Mouse (Mus musculus): Measurements from ENCODE around the gene Rasgrp2. TPM values are rescaled to one million over a fixed set of nuclear protein-coding genes. Genes with fewer than 3 reads are reported as not detected.

Gene Rasgrp2
- polyA plus RNA-seq, 1 experiment from 2014 or later = 36.9 TPM

GRCm38 (mm10) chr19:6400096-6401086 lies 1.3 kb downstream of the Rasgrp2 start:
- Histone ChIP-seq H3K4me2 (replicated peaks) (peak overlapping the region; percentile 98), H3K27ac (no peak overlapping the region), H3K9ac (peak overlapping the region; percentile 60), H3K4me3 (replicated peaks) (peak overlapping the region; percentile 65), H3K27me3 (replicated peaks) (peaks cover 37% of the 10 kb centered on the region), H3K36me3 (no peaks in the 10 kb centered on the region), H3K4me1 (replicated peaks) (peaks cover 39% of the 10 kb centered on the region), H3K9me3 (no peaks in the 10 kb centered on the region)
- WGBS = 2% methylated on average over 29 of the region's 29 CpGs
- ATAC-seq = peak; percentile 3; the same call in 1 of the 2 replicates

DNA sequence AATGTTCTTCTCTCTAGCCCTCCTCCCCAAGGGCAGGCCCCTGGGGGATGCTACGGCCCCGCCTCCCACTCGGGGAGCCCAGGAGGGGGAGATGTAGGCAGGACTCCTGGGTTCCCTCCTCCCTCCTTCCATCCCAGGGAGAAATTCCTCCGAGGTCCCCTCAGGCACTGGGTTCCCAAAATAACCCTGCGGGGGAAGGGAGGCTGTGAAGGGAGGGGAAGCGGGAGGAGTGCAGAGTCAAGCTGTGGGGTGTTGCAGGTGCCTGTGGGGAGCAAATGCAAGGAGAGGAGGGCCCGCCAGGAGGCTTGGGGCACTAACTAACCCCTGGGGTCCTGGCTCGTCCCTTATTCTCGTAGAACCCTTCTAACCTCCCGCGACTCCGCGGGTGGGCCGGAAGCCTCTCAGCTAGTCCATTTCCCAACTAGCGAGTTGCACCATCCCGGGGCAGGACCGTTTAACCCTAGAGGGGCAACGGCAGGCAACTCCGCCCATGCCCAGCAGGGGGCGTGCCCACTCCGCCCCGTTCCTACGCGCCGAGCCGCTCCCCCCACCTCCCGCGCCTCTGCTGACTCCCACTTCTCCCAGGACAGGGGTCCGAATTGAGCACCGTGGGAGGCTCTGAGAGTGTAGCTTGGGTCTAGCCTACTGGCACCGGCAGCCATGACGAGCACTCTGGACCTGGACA lies 2.1 kb downstream of the Rasgrp2 start:
- Histone ChIP-seq H3K4me1 (replicated peaks) (peaks cover 39% of the 10 kb centered on the region), H3K36me3 (no peaks in the 10 kb centered on the region), H3K27me3 (replicated peaks) (peaks cover 37% of the 10 kb centered on the region), H3K9me3 (no peaks in the 10 kb centered on the region), H3K9ac (peak overlapping the region; percentile 50), H3K27ac (no peak overlapping the region), H3K4me3 (replicated peaks) (peak overlapping the region; percentile 65), H3K4me2 (replicated peaks) (peak overlapping the region; percentile 98)
- WGBS = under 1% methylated on average over 32 of the region's 32 CpGs
- ATAC-seq = peak; percentile 43

GRCm38 (mm10) chr19:6401951-6402350 lies 2.8 kb downstream of the Rasgrp2 start:
- WGBS = 14% methylated on average over 9 of the region's 9 CpGs
- peak overlapping the region; percentile 50 for H3K9ac ChIP-seq

GRCm38 (mm10) chr19:6403869-6404268 lies 4.7 kb downstream of the Rasgrp2 start:
- WGBS = 86% methylated on average over 10 of the region's 10 CpGs
- Histone ChIP-seq H3K27me3 (replicated peaks) (peaks cover 37% of the 10 kb centered on the region), H3K9me3 (no peaks in the 10 kb centered on the region), H3K36me3 (no peaks in the 10 kb centered on the region), H3K4me2 (replicated peaks) (no peak overlapping the region), H3K4me1 (replicated peaks) (peaks cover 33% of the 10 kb centered on the region), H3K27ac (no peak overlapping the region), H3K9ac (no peak overlapping the region), H3K4me3 (replicated peaks) (no peak overlapping the region)
- ATAC-seq = no peak

More at GRCm38 (mm10) chr19:6401951-6402350, 2.8 kb downstream of the Rasgrp2 start:
- Histone ChIP-seq H3K4me1 (replicated peaks) (peaks cover 39% of the 10 kb centered on the region), H3K27me3 (replicated peaks) (peaks cover 37% of the 10 kb centered on the region), H3K36me3 (no peaks in the 10 kb centered on the region), H3K9me3 (no peaks in the 10 kb centered on the region), H3K4me2 (replicated peaks) (peak overlapping the region; percentile 98), H3K4me3 (replicated peaks) (peak overlapping the region; percentile 65), H3K27ac (no peak overlapping the region)
- ATAC-seq = no peak

DNA sequence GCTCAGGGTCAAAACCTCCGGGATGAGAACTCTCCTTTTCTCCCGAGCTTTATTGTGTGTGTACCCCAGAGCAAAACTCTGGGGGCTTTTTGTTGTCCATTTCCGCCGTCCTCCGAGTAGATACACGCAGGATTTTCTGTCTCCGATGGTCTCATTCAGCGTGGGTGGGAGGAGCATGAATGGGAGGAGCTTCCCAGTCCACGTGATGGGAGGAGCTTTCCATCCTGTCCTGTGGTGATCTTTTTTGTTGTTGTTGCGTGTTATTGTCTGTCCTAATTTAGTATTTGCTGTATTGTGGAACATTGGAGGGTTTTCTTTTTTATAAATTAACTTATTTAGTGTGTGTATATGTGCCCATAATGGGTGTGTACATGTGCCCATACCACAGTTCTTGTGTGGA lies 6.3 kb downstream of the Rasgrp2 start:
- H3K4me3 ChIP-seq (replicated peaks) = no peak overlapping the region
- no peaks in the 10 kb centered on the region for H3K36me3 ChIP-seq
- no peaks in the 10 kb centered on the region for H3K9me3 ChIP-seq
- no peak overlapping the region for H3K9ac ChIP-seq
- 77% methylated on average over 10 of the region's 10 CpGs for WGBS
- ATAC-seq = no peak
- no peak overlapping the region for H3K27ac ChIP-seq
- peaks cover 33% of the 10 kb centered on the region for H3K27me3 ChIP-seq (replicated peaks)
- H3K4me2 ChIP-seq (replicated peaks) = no peak overlapping the region
- H3K4me1 ChIP-seq (replicated peaks) = peaks cover 20% of the 10 kb centered on the region

GRCm38 (mm10) chr19:6407109-6407508 lies 8.0 kb downstream of the Rasgrp2 start:
- no peak overlapping the region for H3K4me3 ChIP-seq (replicated peaks)
- H3K4me2 ChIP-seq (replicated peaks) = no peak overlapping the region
- H3K27me3 ChIP-seq (replicated peaks) = peaks cover 19% of the 10 kb centered on the region
- WGBS = 87% methylated on average over 8 of the region's 8 CpGs
- ATAC-seq = no peak
- no peak overlapping the region for H3K27ac ChIP-seq
- H3K9me3 ChIP-seq = no peaks in the 10 kb centered on the region
- peaks cover 3% of the 10 kb centered on the region for H3K4me1 ChIP-seq (replicated peaks)
- no peak overlapping the region for H3K9ac ChIP-seq
- no peaks in the 10 kb centered on the region for H3K36me3 ChIP-seq

GRCm38 (mm10) chr19:6407816-6408510 lies 8.8 kb downstream of the Rasgrp2 start:
- peaks cover 10% of the 10 kb centered on the region for H3K27me3 ChIP-seq (replicated peaks)
- no peak overlapping the region for H3K4me3 ChIP-seq (replicated peaks)
- no peak overlapping the region for H3K4me2 ChIP-seq (replicated peaks)
- H3K36me3 ChIP-seq = no peaks in the 10 kb centered on the region
- no peaks in the 10 kb centered on the region for H3K9me3 ChIP-seq
- 58% methylated on average over 16 of the region's 16 CpGs for WGBS
- no peak for ATAC-seq
- no peaks in the 10 kb centered on the region; the same call in 1 of the 2 replicates for H3K4me1 ChIP-seq (replicated peaks)
- no peak overlapping the region for H3K9ac ChIP-seq
- H3K27ac ChIP-seq = no peak overlapping the region

DNA sequence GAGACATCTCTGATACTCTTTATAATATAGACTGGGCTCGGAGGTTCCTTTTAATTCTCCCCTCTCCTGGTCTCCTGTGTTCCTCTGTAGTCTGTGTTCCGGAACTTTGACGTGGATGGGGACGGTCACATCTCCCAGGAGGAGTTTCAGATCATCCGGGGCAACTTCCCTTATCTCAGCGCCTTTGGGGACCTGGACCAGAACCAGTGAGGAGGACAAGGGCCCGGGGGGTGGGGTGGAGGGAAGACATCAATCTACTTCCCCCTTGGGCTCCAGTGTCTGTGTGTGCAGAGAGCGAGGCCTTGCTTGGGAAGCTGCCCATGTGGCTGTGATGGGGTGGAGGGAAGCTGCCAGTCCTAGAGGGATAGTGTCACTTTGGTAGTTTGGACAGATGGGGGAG lies 9.6 kb downstream of the Rasgrp2 start:
- Histone ChIP-seq H3K4me2 (replicated peaks) (no peak overlapping the region), H3K9me3 (no peaks in the 10 kb centered on the region), H3K27ac (no peak overlapping the region), H3K36me3 (no peaks in the 10 kb centered on the region), H3K4me3 (replicated peaks) (no peak overlapping the region), H3K27me3 (replicated peaks) (peaks cover 4% of the 10 kb centered on the region; the same call in 1 of the 2 replicates), H3K9ac (no peak overlapping the region), H3K4me1 (replicated peaks) (no peaks in the 10 kb centered on the region; the same call in 1 of the 2 replicates)
- no peak for ATAC-seq
- WGBS = 79% methylated on average over 8 of the region's 8 CpGs

DNA sequence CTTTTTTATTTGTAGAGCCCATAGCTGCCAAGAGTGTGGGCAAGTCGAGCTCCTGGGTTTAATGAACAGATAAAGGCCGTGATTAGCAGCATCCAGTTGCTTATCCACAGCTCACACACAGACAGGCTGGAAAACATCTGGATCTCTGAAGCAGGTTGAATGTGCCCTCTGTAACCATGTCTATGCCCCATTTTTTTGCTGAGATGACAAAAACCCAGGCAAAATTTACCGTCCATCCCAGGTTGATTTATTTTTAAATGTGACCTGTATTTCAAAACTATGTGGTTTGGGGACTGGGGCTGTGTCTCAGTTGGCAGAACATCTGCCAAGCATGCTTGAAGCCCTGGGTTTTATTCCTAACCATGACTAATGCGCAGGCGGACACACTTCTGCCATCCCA lies 10.0 kb downstream of the Rasgrp2 start:
- WGBS = 76% methylated on average over 5 of the region's 5 CpGs

DNA sequence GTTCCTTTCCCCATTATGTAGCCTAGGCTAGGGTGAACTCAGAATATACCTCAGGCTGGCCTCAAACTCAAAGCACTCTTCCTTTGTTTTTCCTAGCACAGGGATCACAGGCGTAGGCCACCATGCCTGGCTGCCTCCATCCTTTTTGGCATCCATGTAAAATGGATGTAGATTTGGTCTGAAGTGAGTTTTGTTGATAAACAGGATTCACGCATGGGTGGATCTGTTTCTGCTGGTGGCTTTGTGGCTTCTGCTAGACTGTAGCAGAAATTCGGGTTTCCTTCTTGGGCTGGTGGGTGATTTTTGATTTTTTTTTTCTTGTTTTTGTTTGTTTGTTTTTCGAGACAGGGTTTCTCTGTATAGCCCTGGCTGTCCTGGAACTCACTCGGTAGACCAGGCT lies 10.8 kb downstream of the Rasgrp2 start:
- no peak overlapping the region for H3K27ac ChIP-seq
- WGBS = 82% methylated on average over 5 of the region's 5 CpGs
- H3K4me2 ChIP-seq (replicated peaks) = no peak overlapping the region
- H3K27me3 ChIP-seq (replicated peaks) = peaks cover 6% of the 10 kb centered on the region; the same call in 1 of the 2 replicates
- ATAC-seq = no peak
- no peak overlapping the region for H3K4me3 ChIP-seq (replicated peaks)
- H3K36me3 ChIP-seq = no peaks in the 10 kb centered on the region
- H3K9me3 ChIP-seq = no peaks in the 10 kb centered on the region
- no peaks in the 10 kb centered on the region; the same call in 1 of the 2 replicates for H3K4me1 ChIP-seq (replicated peaks)
- H3K9ac ChIP-seq = no peak overlapping the region

More for the DNA sequence above, 10.0 kb downstream of the Rasgrp2 start:
- ATAC-seq = no peak
- Histone ChIP-seq H3K36me3 (no peaks in the 10 kb centered on the region), H3K4me2 (replicated peaks) (no peak overlapping the region), H3K9ac (no peak overlapping the region), H3K27me3 (replicated peaks) (peaks cover 3% of the 10 kb centered on the region; the same call in 1 of the 2 replicates), H3K27ac (no peak overlapping the region), H3K9me3 (no peaks in the 10 kb centered on the region), H3K4me3 (replicated peaks) (no peak overlapping the region), H3K4me1 (replicated peaks) (no peaks in the 10 kb centered on the region; the same call in 1 of the 2 replicates)

DNA sequence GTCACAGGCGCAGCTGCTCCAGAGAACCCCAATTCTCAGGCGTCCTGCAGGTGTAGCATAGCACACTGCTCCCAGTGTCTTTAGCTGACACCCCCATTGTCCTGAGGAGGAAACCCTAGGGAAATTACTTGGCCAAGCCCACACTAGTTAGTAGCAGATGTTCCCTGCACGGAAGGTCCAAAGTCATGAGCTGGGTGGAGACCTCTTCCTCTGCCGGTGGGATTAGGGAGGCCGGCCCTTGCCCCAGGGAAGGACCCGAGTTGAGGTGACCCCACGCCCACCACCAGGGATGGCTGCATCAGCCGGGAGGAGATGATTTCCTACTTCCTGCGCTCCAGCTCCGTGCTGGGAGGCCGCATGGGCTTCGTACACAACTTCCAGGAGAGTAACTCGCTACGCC lies 13.7 kb downstream of the Rasgrp2 start:
- 55% methylated on average over 14 of the region's 14 CpGs for WGBS
- no peaks in the 10 kb centered on the region for H3K36me3 ChIP-seq
- peak; percentile 7; the same call in 1 of the 2 replicates for ATAC-seq
- peaks cover 3% of the 10 kb centered on the region; the same call in 1 of the 2 replicates for H3K4me1 ChIP-seq (replicated peaks)
- H3K27ac ChIP-seq = no peak overlapping the region
- no peak overlapping the region for H3K4me3 ChIP-seq (replicated peaks)
- H3K9me3 ChIP-seq = no peaks in the 10 kb centered on the region
- H3K9ac ChIP-seq = no peak overlapping the region
- H3K27me3 ChIP-seq (replicated peaks) = 0 out of 2 replicates have a peak, but pooled peaks cover 13% of the 10 kb centered on the region
- H3K4me2 ChIP-seq (replicated peaks) = no peak overlapping the region
